27 mouse cellular contexts compared by ENCODE assay signal in the genomic region with DNA sequence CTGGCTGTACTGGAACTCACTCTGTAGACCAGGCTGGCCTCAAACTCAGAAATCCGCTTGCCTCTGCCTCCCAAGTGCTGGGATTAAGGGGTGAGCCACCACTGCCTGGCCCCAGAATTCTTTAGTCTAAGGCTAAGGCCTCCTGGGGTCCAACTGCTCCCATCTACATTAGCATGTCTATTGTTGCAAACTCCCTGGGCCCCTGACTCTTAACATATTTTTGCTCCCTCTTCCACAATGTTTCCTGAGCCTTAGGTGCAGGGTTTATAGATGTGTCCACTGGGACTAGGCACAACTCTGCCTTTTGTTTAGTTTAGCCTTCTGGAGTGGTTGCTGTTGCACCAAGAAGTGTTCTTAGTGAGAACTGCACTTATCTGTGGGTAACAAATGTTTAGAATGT. TPM values are rescaled to one million over a fixed set of nuclear protein-coding genes. Genes with fewer than 3 reads are reported as not detected.
DNase-seq lines count a peak whose midpoint lies in the region; ATAC-seq and TF ChIP-seq lines count a peak whose summit lies in the region.
"Had no signal": no experiment of that assay in that cellular context is flagged by ENCODE, and none has a peak within 500 bp of the region (broad histone marks: within the 10 kb centered on the region; RNA-seq: fewer than 3 reads in every experiment).

No protein-coding gene starts in this region.

- WGBS in heart, embryonic 11.5 days (ENCODE audit: insufficient replicate concordance): 80% methylated on average over 1 of the region's 1 CpGs
- 83% methylated on average over 1 of the region's 1 CpGs for WGBS in forebrain, postnatal 0 days

- H3K4me3 ChIP-seq in heart, embryonic 11.5 days (ENCODE audit: low read depth, low read length): no peak overlapping the region
- H3K4me3 ChIP-seq in forebrain, postnatal 0 days (ENCODE audit: low read depth, low read length): no peak overlapping the region
- H3K4me3 ChIP-seq: embryonic facial prominence, embryonic 13.5 days; embryonic facial prominence, embryonic 15.5 days; erythroblast, embryonic 14.5 days; forebrain, embryonic 10.5 days; forebrain, embryonic 12.5 days had no signal

- no peak overlapping the region for H3K9ac ChIP-seq in heart, embryonic 11.5 days (ENCODE audit: low read depth, low read length)
- H3K9ac ChIP-seq in forebrain, postnatal 0 days: no peak overlapping the region
- H3K9ac ChIP-seq: embryonic facial prominence, embryonic 13.5 days; embryonic facial prominence, embryonic 15.5 days; forebrain, embryonic 12.5 days had no signal

- H3K4me2 ChIP-seq in heart, embryonic 11.5 days: no peak overlapping the region
- no peak overlapping the region for H3K4me2 ChIP-seq in forebrain, postnatal 0 days (ENCODE audit: low read depth)
- H3K4me2 ChIP-seq: embryonic facial prominence, embryonic 13.5 days; embryonic facial prominence, embryonic 15.5 days; forebrain, embryonic 12.5 days had no signal

- H3K9me3 ChIP-seq in heart, embryonic 11.5 days (replicated peaks; ENCODE audit: control insufficient read depth, low read length): no peaks in the 10 kb centered on the region
- no peaks in the 10 kb centered on the region for H3K9me3 ChIP-seq in forebrain, postnatal 0 days (ENCODE audit: low read length)
- H3K9me3 ChIP-seq: embryonic facial prominence, embryonic 13.5 days; embryonic facial prominence, embryonic 15.5 days; forebrain, embryonic 10.5 days; forebrain, embryonic 12.5 days; G1E had no signal

- H3K27ac ChIP-seq in heart, embryonic 11.5 days (ENCODE audit: low read depth, low read length): no peak overlapping the region
- no peak overlapping the region for H3K27ac ChIP-seq in forebrain, postnatal 0 days (ENCODE audit: low read depth, low read length)
- H3K27ac ChIP-seq: embryonic facial prominence, embryonic 13.5 days; embryonic facial prominence, embryonic 15.5 days; forebrain, embryonic 10.5 days; forebrain, embryonic 12.5 days had no signal

- no peaks in the 10 kb centered on the region for H3K27me3 ChIP-seq in heart, embryonic 11.5 days (ENCODE audit: control insufficient read depth, insufficient read depth, low read length)
- no peaks in the 10 kb centered on the region for H3K27me3 ChIP-seq in forebrain, postnatal 0 days (ENCODE audit: insufficient read depth, low read length)
- H3K27me3 ChIP-seq: CH12.LX; embryonic facial prominence, embryonic 13.5 days; embryonic facial prominence, embryonic 15.5 days; forebrain, embryonic 12.5 days; Patski had no signal

- peak; percentile 61 for DNase-seq in heart, adult 11 months
- peak; percentile 87 for DNase-seq in R1 (ENCODE audit: low read depth, low spot score)
- no peak for DNase-seq in cerebellum, adult 9-11 months
- no peak for DNase-seq in forebrain, postnatal 0 days
- DNase-seq: adrenal gland, adult 8-10 months; adrenal gland, postnatal 14 days; adrenal gland, postnatal 36 days; B cell, adult 2 months; cerebellum, adult 11-12 months; cerebellum, adult 2 months; cerebellum, adult 9-10 months; cerebellum, postnatal 14 days; cerebellum, postnatal 36 days; embryo, embryonic 11 days had no signal

- no peaks in the 10 kb centered on the region for H3K36me3 ChIP-seq in heart, embryonic 11.5 days (ENCODE audit: control insufficient read depth, insufficient read depth, low read length)
- no peaks in the 10 kb centered on the region for H3K36me3 ChIP-seq in forebrain, postnatal 0 days (ENCODE audit: insufficient read depth)
- H3K36me3 ChIP-seq: embryonic facial prominence, embryonic 13.5 days; embryonic facial prominence, embryonic 15.5 days; forebrain, embryonic 10.5 days; forebrain, embryonic 12.5 days; G1E had no signal

- TF ChIP-seq CTCF in forebrain, postnatal 0 days (IDR thresholded peaks at IDR 0.05; ENCODE audit: low read depth): no peak

- ATAC-seq in heart, embryonic 11.5 days (replicated peaks; ENCODE audit: insufficient number of reproducible peaks, low FRiP score, low TSS enrichment): no peak
- no peak for ATAC-seq in forebrain, postnatal 0 days
- ATAC-seq: activated CD4-positive, CD25-positive, alpha-beta regulatory T cell, adult 4 months; CD4-positive, CD25-positive, alpha-beta regulatory T cell, adult 4 months; forebrain, embryonic 14.5 days; forebrain, embryonic 16.5 days; Patski had no signal

- no peaks in the 10 kb centered on the region for H3K4me1 ChIP-seq in heart, embryonic 11.5 days (ENCODE audit: control insufficient read depth, insufficient read depth, low read length)
- H3K4me1 ChIP-seq in forebrain, postnatal 0 days (ENCODE audit: insufficient read depth): no peaks in the 10 kb centered on the region
- H3K4me1 ChIP-seq: embryonic facial prominence, embryonic 13.5 days; embryonic facial prominence, embryonic 15.5 days; forebrain, embryonic 10.5 days; forebrain, embryonic 12.5 days had no signal

RNA-seq across cellular contexts. Expression of gene Elavl1, which starts 29.3 kb away (rescaled TPM):
- polyA plus RNA-seq in heart, embryonic 11.5 days (2014; fragmentation: Nextera tagmentation; extraction: Ambion mirVana): 207 and 208 TPM in 2 replicates
- 49.2 and 66.6 TPM in 2 replicates for total RNA-seq in forebrain, postnatal 0 days (2014; rRNA removed)
- 46.7 and 60.7 TPM in 2 replicates for polyA plus RNA-seq in forebrain, postnatal 0 days (2015; fragmentation: Nextera tagmentation; extraction: Ambion mirVana)

RNA-seq across cellular contexts. Expression of gene Ccl25, which starts 29.5 kb away (rescaled TPM):
- 13.4 and 14.2 TPM in 2 replicates for polyA plus RNA-seq in heart, embryonic 11.5 days (2014; fragmentation: Nextera tagmentation; extraction: Ambion mirVana)
- 9.9 and 11.8 TPM in 2 replicates for total RNA-seq in forebrain, postnatal 0 days (2014; rRNA removed)
- polyA plus RNA-seq in forebrain, postnatal 0 days (2015; fragmentation: Nextera tagmentation; extraction: Ambion mirVana): 18.4 and 19.2 TPM in 2 replicates

Comparison
In these comparisons a context has a peak if more than half of its experiments do, and no peak if none do; other contexts are left out.
1. DNase-seq: peak in heart, adult 11 months (single experiment) and R1 (single experiment); none in cerebellum, adult 9-11 months (single experiment) and forebrain, postnatal 0 days (single experiment).